In genomic region chr19:45231383-45232035, GRCm38 (mm10) we compare ENCODE assay signal across 9 mouse cellular contexts. TPM values are rescaled to one million over a fixed set of nuclear protein-coding genes. Genes with fewer than 3 reads are reported as not detected.
DNase-seq lines count a peak whose midpoint lies in the region; ATAC-seq and TF ChIP-seq lines count a peak whose summit lies in the region.
"Had no signal": no experiment of that assay in that cellular context is flagged by ENCODE, and none has a peak within 500 bp of the region (broad histone marks: within the 10 kb centered on the region; RNA-seq: fewer than 3 reads in every experiment).

No protein-coding gene starts in this region.

- ATAC-seq in hindbrain, embryonic 15.5 days (ENCODE audit: low FRiP score, low read depth) = peak; percentile 21; the same call in 1 of the 2 replicates
- ATAC-seq in midbrain, postnatal 0 days (ENCODE audit: low FRiP score) = no peak
- no peak for ATAC-seq in CD4-positive, CD25-positive, alpha-beta regulatory T cell, adult 4 months

- peaks cover 100% of the 10 kb centered on the region for H3K27me3 ChIP-seq in heart, embryonic 10.5 days (ENCODE audit: insufficient read depth, poor library complexity, severe bottlenecking)
- peaks cover 52% of the 10 kb centered on the region for H3K27me3 ChIP-seq in hindbrain, embryonic 15.5 days
- H3K27me3 ChIP-seq in midbrain, postnatal 0 days (ENCODE audit: insufficient read depth, low read length) = peaks cover 57% of the 10 kb centered on the region

- DNase-seq in heart, embryonic 10.5 days (ENCODE audit: low spot score) = no peak
- DNase-seq in heart, adult 8-10 months (ENCODE audit: low spot score) = no peak
- peak; percentile 77 for DNase-seq in embryo, embryonic 11 days
- no peak for DNase-seq in midbrain, postnatal 0 days (ENCODE audit: low spot score)
- no peak for DNase-seq in right cerebral cortex, postnatal 36 days (ENCODE audit: low spot score in 2 of 2)
- no peak for DNase-seq in thymus, postnatal 10 days (ENCODE audit: low spot score in 2 of 2)

- no peak overlapping the region for H3K27ac ChIP-seq in heart, embryonic 10.5 days
- H3K27ac ChIP-seq in hindbrain, embryonic 15.5 days (replicated peaks) = peak overlapping the region; percentile 85
- no peak overlapping the region for H3K27ac ChIP-seq in midbrain, postnatal 0 days (ENCODE audit: low read depth, low read length)
- H3K27ac ChIP-seq: liver, embryonic 14.5 days had no signal

- H3K4me2 ChIP-seq in hindbrain, embryonic 15.5 days = peak overlapping the region; percentile 55
- H3K4me2 ChIP-seq in midbrain, postnatal 0 days (ENCODE audit: low read depth, low read length, poor library complexity, severe bottlenecking) = 0 out of 2 replicates have a peak overlapping the region, but pooled peaks have one; percentile 18

- no peaks in the 10 kb centered on the region for H3K9me3 ChIP-seq in heart, embryonic 10.5 days
- H3K9me3 ChIP-seq in hindbrain, embryonic 15.5 days = no peaks in the 10 kb centered on the region
- H3K9me3 ChIP-seq in midbrain, postnatal 0 days (ENCODE audit: low read length) = no peaks in the 10 kb centered on the region

- H3K36me3 ChIP-seq in heart, embryonic 10.5 days = no peaks in the 10 kb centered on the region
- H3K36me3 ChIP-seq in hindbrain, embryonic 15.5 days = no peaks in the 10 kb centered on the region
- no peaks in the 10 kb centered on the region for H3K36me3 ChIP-seq in midbrain, postnatal 0 days (ENCODE audit: insufficient read depth, low read length)

- peak overlapping the region; percentile 47 for H3K4me3 ChIP-seq in heart, embryonic 10.5 days
- H3K4me3 ChIP-seq in hindbrain, embryonic 15.5 days = peak overlapping the region; percentile 48
- H3K4me3 ChIP-seq in midbrain, postnatal 0 days (ENCODE audit: low read depth, low read length) = peak overlapping the region; percentile 13; the same call in 1 of the 2 replicates

- under 1% methylated on average over 36 of the region's 44 CpGs for WGBS in heart, embryonic 10.5 days
- under 1% methylated on average over 31 of the region's 44 CpGs for WGBS in hindbrain, embryonic 15.5 days
- under 1% methylated on average over 44 of the region's 44 CpGs for WGBS in midbrain, postnatal 0 days

- peaks cover 59% of the 10 kb centered on the region for H3K4me1 ChIP-seq in heart, embryonic 10.5 days
- peaks cover 44% of the 10 kb centered on the region for H3K4me1 ChIP-seq in hindbrain, embryonic 15.5 days (replicated peaks)
- no peaks in the 10 kb centered on the region for H3K4me1 ChIP-seq in midbrain, postnatal 0 days (ENCODE audit: insufficient read depth, low read length)

- H3K9ac ChIP-seq in hindbrain, embryonic 15.5 days = peak overlapping the region; percentile 36
- H3K9ac ChIP-seq in midbrain, postnatal 0 days (replicated peaks; ENCODE audit: low read length, poor library complexity, severe bottlenecking) = no peak overlapping the region
- H3K9ac ChIP-seq: liver, embryonic 14.5 days had no signal

- TF ChIP-seq CTCF in midbrain, postnatal 0 days (IDR thresholded peaks at IDR 0.05) = no peak

RNA-seq across cellular contexts. Expression of gene Lbx1, which starts 4.1 kb away (rescaled TPM):
- 0.20 and 1.0 TPM in 2 replicates for polyA plus RNA-seq in heart, embryonic 10.5 days (2016; fragmentation: Nextera tagmentation; extraction: Ambion mirVana)
- under 1 TPM in 1 of 4 experiments, not detected in 3; 0.17 TPM for total RNA-seq in heart, adult 8-10 months (2022)
- 9.9 and 12.2 TPM in 2 replicates for polyA plus RNA-seq in hindbrain, embryonic 15.5 days (2015; fragmentation: Nextera tagmentation; extraction: Ambion mirVana)
- total RNA-seq in midbrain, postnatal 0 days (2014; rRNA removed) = 1.3 and 2.1 TPM in 2 replicates
- polyA plus RNA-seq in midbrain, postnatal 0 days (2015; fragmentation: Nextera tagmentation; extraction: Ambion mirVana) = 0.10 TPM in 1 of 2 replicates, not detected in the other
- not detected for polyA plus RNA-seq in CD4-positive, CD25-positive, alpha-beta regulatory T cell, adult 4 months (2017; shearing (Covaris generic))
- polyA plus RNA-seq: liver, embryonic 14.5 days had no signal
